Mouse (Mus musculus): Measurements from ENCODE around the gene AC134908.4. TPM values are rescaled to one million over a fixed set of nuclear protein-coding genes. Genes with fewer than 3 reads are reported as not detected.

AC134908.4 gene
- not detected in 2 replicates for polyA plus RNA-seq (2014; fragmentation: Nextera tagmentation; extraction: Ambion mirVana)

- Histone ChIP-seq H3K36me3 (ENCODE audit: control insufficient read depth, insufficient read depth, low read length) (no peaks in the 10 kb centered on the region), H3K27ac (replicated peaks; ENCODE audit: low read depth, low read length) (0 out of 2 replicates have a peak within 1 kb of the TSS, but pooled peaks have one; percentile 2), H3K4me3 (replicated peaks; ENCODE audit: low read depth, low read length) (peak within 1 kb of the TSS; percentile 46), H3K9ac (replicated peaks; ENCODE audit: low read length) (peak within 1 kb of the TSS; percentile 44; the same call in 1 of the 2 replicates), H3K4me1 (ENCODE audit: control insufficient read depth, insufficient read depth, low read length) (peaks cover 43% of the 10 kb centered on the region), H3K9me3 (ENCODE audit: control insufficient read depth, low read length) (no peaks in the 10 kb centered on the region), H3K27me3 (ENCODE audit: control insufficient read depth, insufficient read depth, low read length) (no peaks in the 10 kb centered on the region), H3K4me2 (ENCODE audit: low read length) (peak within 1 kb of the TSS; percentile 76)
- ATAC-seq (ENCODE audit: low FRiP score, low TSS enrichment) (no peak), DNase-seq (no peak)
- WGBS = 3% methylated on average over 6 of the region's 6 CpGs
Measured at GRCm38 (mm10) chr17:25795609-25796092, at the start of gene AC134908.4. TSS of gene AC134908.4 (minus strand) at chr17:25795659.

GRCm38 (mm10) chr17:25844396-25844901 lies 49.0 kb upstream of the AC134908.4 start, which contains the start of gene Rhot2:
TSS of gene Rhot2 (minus strand) at chr17:25844851.
- DNase-seq (peak; percentile 96), ATAC-seq (ENCODE audit: low FRiP score, low TSS enrichment) (peak; percentile 89)
- peak within 1 kb of the TSS; percentile 62 for H3K27ac ChIP-seq (replicated peaks; ENCODE audit: low read depth, low read length)
- WGBS = 2% methylated on average over 20 of the region's 21 CpGs
- peak within 1 kb of the TSS; percentile 78 for H3K4me3 ChIP-seq (replicated peaks; ENCODE audit: low read depth, low read length)
- peak within 1 kb of the TSS; percentile 70 for H3K4me2 ChIP-seq (ENCODE audit: low read length)
- no peaks in the 10 kb centered on the region for H3K9me3 ChIP-seq (ENCODE audit: control insufficient read depth, low read length)
- H3K27me3 ChIP-seq (ENCODE audit: control insufficient read depth, insufficient read depth, low read length) = no peaks in the 10 kb centered on the region
- peaks cover 53% of the 10 kb centered on the region for H3K36me3 ChIP-seq (ENCODE audit: control insufficient read depth, insufficient read depth, low read length)
- H3K4me1 ChIP-seq (ENCODE audit: control insufficient read depth, insufficient read depth, low read length) = peaks cover 12% of the 10 kb centered on the region
- peak within 1 kb of the TSS; percentile 71 for H3K9ac ChIP-seq (replicated peaks; ENCODE audit: low read length)

GRCm38 (mm10) chr17:25843636-25844395 lies 48.4 kb upstream of the AC134908.4 start:
- DNase-seq (peak; percentile 43), ATAC-seq (ENCODE audit: low FRiP score, low TSS enrichment) (no peak; the same call in 1 of the 2 replicates)
- Histone ChIP-seq H3K4me1 (ENCODE audit: control insufficient read depth, insufficient read depth, low read length) (peaks cover 12% of the 10 kb centered on the region), H3K9me3 (ENCODE audit: control insufficient read depth, low read length) (no peaks in the 10 kb centered on the region), H3K4me3 (replicated peaks; ENCODE audit: low read depth, low read length) (peak overlapping the region; percentile 78), H3K9ac (replicated peaks; ENCODE audit: low read length) (peak overlapping the region; percentile 71), H3K27ac (replicated peaks; ENCODE audit: low read depth, low read length) (peak overlapping the region; percentile 62), H3K36me3 (ENCODE audit: control insufficient read depth, insufficient read depth, low read length) (peaks cover 55% of the 10 kb centered on the region), H3K4me2 (ENCODE audit: low read length) (peak overlapping the region; percentile 70), H3K27me3 (ENCODE audit: control insufficient read depth, insufficient read depth, low read length) (no peaks in the 10 kb centered on the region)
- WGBS = 3% methylated on average over 35 of the region's 38 CpGs

DNA sequence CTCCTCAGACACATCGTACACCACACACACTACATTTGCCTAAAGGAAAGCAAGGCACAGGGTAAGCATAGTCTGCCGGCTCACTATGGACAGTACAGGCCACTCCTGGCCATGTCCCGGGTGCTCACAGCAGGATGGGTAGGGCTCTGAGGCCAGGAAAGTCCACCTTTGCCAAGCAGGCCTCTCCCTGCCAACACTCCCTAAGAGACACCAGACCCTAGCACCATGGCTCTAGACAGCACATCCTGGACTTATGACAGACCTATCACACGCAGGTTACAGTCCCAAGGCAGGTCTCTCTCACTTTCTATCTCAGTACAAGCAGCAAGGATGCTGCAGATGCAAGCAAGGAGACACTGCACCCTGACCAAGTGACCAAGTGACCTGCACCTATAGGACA lies 47.7 kb upstream of the AC134908.4 start:
- no peaks in the 10 kb centered on the region for H3K27me3 ChIP-seq (ENCODE audit: control insufficient read depth, insufficient read depth, low read length)
- H3K9me3 ChIP-seq (ENCODE audit: control insufficient read depth, low read length) = no peaks in the 10 kb centered on the region
- peak overlapping the region; percentile 70 for H3K4me2 ChIP-seq (ENCODE audit: low read length)
- H3K36me3 ChIP-seq (ENCODE audit: control insufficient read depth, insufficient read depth, low read length) = peaks cover 57% of the 10 kb centered on the region
- peak overlapping the region; percentile 71; the same call in 1 of the 2 replicates for H3K9ac ChIP-seq (replicated peaks; ENCODE audit: low read length)
- ATAC-seq (ENCODE audit: low FRiP score, low TSS enrichment) (no peak), DNase-seq (no peak)
- 93% methylated on average over 4 of the region's 4 CpGs for WGBS
- no peak overlapping the region for H3K27ac ChIP-seq (replicated peaks; ENCODE audit: low read depth, low read length)
- peaks cover 13% of the 10 kb centered on the region for H3K4me1 ChIP-seq (ENCODE audit: control insufficient read depth, insufficient read depth, low read length)
- peak overlapping the region; percentile 78 for H3K4me3 ChIP-seq (replicated peaks; ENCODE audit: low read depth, low read length)

DNA sequence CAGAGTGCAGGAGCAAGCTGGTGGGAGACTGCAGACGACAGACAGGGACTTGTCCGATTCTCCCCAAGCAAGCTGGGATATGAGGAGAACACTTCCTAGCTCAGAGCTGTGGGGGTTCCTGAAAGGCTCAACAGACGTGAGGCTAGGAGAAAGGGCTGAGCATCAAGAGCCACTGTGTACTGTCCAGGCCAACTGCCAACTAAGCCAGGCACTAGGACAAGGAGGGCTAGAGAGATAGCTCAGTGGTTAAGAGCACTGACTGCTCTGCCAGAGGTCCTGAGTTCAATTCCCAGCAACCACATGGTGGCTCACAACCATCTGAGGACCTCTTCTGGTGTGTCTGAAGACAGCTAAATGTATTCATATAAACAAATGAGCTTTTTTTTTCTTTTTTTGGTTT lies 47.0 kb upstream of the AC134908.4 start:
- H3K4me2 ChIP-seq (ENCODE audit: low read length) = no peak overlapping the region
- H3K4me1 ChIP-seq (ENCODE audit: control insufficient read depth, insufficient read depth, low read length) = peaks cover 20% of the 10 kb centered on the region
- ATAC-seq (ENCODE audit: low FRiP score, low TSS enrichment) (no peak), DNase-seq (no peak)
- no peaks in the 10 kb centered on the region for H3K9me3 ChIP-seq (ENCODE audit: control insufficient read depth, low read length)
- no peak overlapping the region for H3K9ac ChIP-seq (replicated peaks; ENCODE audit: low read length)
- no peak overlapping the region for H3K4me3 ChIP-seq (replicated peaks; ENCODE audit: low read depth, low read length)
- no peaks in the 10 kb centered on the region for H3K27me3 ChIP-seq (ENCODE audit: control insufficient read depth, insufficient read depth, low read length)
- no peak overlapping the region for H3K27ac ChIP-seq (replicated peaks; ENCODE audit: low read depth, low read length)
- H3K36me3 ChIP-seq (ENCODE audit: control insufficient read depth, insufficient read depth, low read length) = peaks cover 55% of the 10 kb centered on the region
- WGBS = 87% methylated on average over 3 of the region's 3 CpGs

- H3K27ac ChIP-seq (replicated peaks; ENCODE audit: low read depth, low read length) = no peak within 1 kb of the TSS
- DNase-seq (no peak), ATAC-seq (ENCODE audit: low FRiP score, low TSS enrichment) (no peak)
- no peak within 1 kb of the TSS for H3K4me2 ChIP-seq (ENCODE audit: low read length)
- WGBS = 95% methylated on average over 22 of the region's 22 CpGs
- H3K27me3 ChIP-seq (ENCODE audit: control insufficient read depth, insufficient read depth, low read length) = no peaks in the 10 kb centered on the region
- H3K4me1 ChIP-seq (ENCODE audit: control insufficient read depth, insufficient read depth, low read length) = peaks cover 32% of the 10 kb centered on the region
- H3K9ac ChIP-seq (replicated peaks; ENCODE audit: low read length) = no peak within 1 kb of the TSS
- no peak within 1 kb of the TSS for H3K4me3 ChIP-seq (replicated peaks; ENCODE audit: low read depth, low read length)
- H3K9me3 ChIP-seq (ENCODE audit: control insufficient read depth, low read length) = no peaks in the 10 kb centered on the region
- peaks cover 50% of the 10 kb centered on the region for H3K36me3 ChIP-seq (ENCODE audit: control insufficient read depth, insufficient read depth, low read length)
Measured at GRCm38 (mm10) chr17:25841117-25841880, 45.8 kb upstream of the AC134908.4 start, which contains the start of gene Gm20683. TSS of gene Gm20683 (minus strand) at chr17:25841763.

DNA sequence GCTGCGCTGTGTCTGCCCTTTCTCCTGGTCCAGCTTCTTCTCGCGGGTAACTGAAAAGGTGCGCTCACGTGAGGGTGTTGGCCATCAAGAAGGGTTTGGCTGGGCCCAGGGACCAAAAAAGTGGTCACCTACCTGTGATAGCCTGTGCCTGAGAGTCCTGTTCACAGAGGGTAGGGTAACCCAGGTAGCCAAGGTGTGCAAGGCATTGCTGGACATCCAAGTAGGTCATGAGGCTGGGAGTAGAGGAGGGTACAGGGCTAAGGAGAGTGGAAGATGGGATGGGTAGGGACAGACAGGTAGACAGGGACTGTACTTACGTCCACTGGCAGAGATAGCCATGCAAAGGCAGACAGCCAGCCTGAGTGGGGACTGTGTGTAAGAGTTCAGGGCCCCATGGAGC lies 45.1 kb upstream of the AC134908.4 start:
- H3K36me3 ChIP-seq (ENCODE audit: control insufficient read depth, insufficient read depth, low read length) = peaks cover 47% of the 10 kb centered on the region
- H3K27ac ChIP-seq (replicated peaks; ENCODE audit: low read depth, low read length) = no peak overlapping the region
- H3K4me3 ChIP-seq (replicated peaks; ENCODE audit: low read depth, low read length) = no peak overlapping the region
- no peaks in the 10 kb centered on the region for H3K27me3 ChIP-seq (ENCODE audit: control insufficient read depth, insufficient read depth, low read length)
- ATAC-seq (ENCODE audit: low FRiP score, low TSS enrichment) (no peak), DNase-seq (no peak)
- 97% methylated on average over 6 of the region's 6 CpGs for WGBS
- H3K4me1 ChIP-seq (ENCODE audit: control insufficient read depth, insufficient read depth, low read length) = peaks cover 40% of the 10 kb centered on the region
- H3K9ac ChIP-seq (replicated peaks; ENCODE audit: low read length) = no peak overlapping the region
- H3K4me2 ChIP-seq (ENCODE audit: low read length) = no peak overlapping the region
- H3K9me3 ChIP-seq (ENCODE audit: control insufficient read depth, low read length) = no peaks in the 10 kb centered on the region

- ATAC-seq (ENCODE audit: low FRiP score, low TSS enrichment) (no peak), DNase-seq (no peak)
- Histone ChIP-seq H3K4me3 (replicated peaks; ENCODE audit: low read depth, low read length) (no peak overlapping the region), H3K4me1 (ENCODE audit: control insufficient read depth, insufficient read depth, low read length) (peaks cover 45% of the 10 kb centered on the region), H3K27ac (replicated peaks; ENCODE audit: low read depth, low read length) (no peak overlapping the region), H3K9me3 (ENCODE audit: control insufficient read depth, low read length) (no peaks in the 10 kb centered on the region), H3K9ac (replicated peaks; ENCODE audit: low read length) (no peak overlapping the region), H3K36me3 (ENCODE audit: control insufficient read depth, insufficient read depth, low read length) (peaks cover 51% of the 10 kb centered on the region), H3K4me2 (ENCODE audit: low read length) (no peak overlapping the region), H3K27me3 (ENCODE audit: control insufficient read depth, insufficient read depth, low read length) (no peaks in the 10 kb centered on the region)
- 85% methylated on average over 14 of the region's 14 CpGs for WGBS
Measured at GRCm38 (mm10) chr17:25839455-25840235, 44.2 kb upstream of the AC134908.4 start.
